Mouse (Mus musculus) urinary bladder, postnatal 36 days (tissue): ENCODE data around the gene Litaf.

Experiments used
- DNase-seq, 2 experiments: peaks; one replicate each; pipeline ENCODE4 v3.0.0; 2022; ENCODE audit warnings: low spot score in 2 of 2, mixed read lengths in 1 of 2

The Litaf gene

DNA sequence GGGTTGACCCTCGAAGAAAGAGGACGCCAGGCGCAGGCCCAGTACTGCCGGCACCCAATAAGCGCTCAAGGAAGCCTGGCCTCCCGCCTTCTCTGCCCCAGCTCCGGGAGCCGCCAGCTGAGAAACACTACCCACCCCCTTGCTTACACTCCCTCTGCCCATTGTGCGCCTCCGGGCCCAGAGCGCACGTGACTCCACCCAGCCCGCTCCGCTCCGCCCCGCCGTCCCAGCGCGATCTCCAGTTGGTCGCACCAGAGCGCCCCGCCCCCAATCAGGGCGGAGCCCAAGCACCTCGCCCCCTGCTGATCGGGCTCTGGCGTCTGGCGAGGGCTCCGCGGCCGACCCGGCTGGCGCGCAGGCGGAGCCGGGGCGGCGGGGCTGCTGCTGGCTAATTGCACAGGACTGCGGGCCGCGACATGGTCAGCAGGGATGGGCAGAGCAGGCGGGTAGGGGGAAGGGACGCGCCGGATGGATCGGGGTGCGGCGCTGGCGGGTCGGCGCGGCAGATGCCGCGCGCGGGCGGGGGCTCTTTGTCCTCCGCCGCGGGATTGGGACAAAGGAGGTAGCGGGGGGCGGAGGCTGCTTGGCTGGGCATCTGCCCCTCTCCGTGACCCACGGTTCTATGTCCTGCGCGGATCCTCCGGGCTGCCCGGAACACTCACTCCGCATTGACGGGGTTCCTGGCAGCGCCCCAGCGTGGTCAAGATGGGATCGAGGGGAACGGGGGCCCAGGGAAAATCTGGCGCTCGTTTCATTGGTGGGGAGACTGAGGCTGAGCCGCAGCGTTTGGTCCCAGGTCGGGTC, at the start of gene Litaf:
Gene Litaf (minus strand): TSS at position 129 of the 804 bp plus-strand sequence.
- peak; percentile 95 to 97 for DNase-seq

GRCm38 (mm10) chr16:11109198-11109740, 43.3 kb upstream of the Litaf start:
- DNase-seq = no peak

GRCm38 (mm10) chr16:11104905-11105304, 38.9 kb upstream of the Litaf start:
- DNase-seq = no peak

DNA sequence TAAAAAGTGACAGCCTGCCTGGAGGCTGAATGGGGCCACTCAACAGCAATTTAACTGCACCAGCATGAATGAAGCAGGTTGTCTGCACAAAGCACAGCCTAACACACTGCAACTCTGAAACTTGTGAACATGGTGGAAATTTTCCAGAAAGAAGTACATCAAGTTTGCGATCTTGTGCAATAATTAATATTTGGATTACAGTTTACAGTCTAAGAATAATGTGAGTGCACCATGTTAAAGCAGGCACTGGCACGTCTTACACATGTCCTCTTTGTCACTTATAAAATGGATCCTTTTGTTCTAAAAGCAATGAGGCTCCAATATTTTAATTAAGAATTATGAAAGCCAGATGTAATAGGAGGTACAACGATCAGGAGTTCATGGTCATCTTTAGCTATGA, 31.3 kb upstream of the Litaf start:
- DNase-seq = no peak

DNA sequence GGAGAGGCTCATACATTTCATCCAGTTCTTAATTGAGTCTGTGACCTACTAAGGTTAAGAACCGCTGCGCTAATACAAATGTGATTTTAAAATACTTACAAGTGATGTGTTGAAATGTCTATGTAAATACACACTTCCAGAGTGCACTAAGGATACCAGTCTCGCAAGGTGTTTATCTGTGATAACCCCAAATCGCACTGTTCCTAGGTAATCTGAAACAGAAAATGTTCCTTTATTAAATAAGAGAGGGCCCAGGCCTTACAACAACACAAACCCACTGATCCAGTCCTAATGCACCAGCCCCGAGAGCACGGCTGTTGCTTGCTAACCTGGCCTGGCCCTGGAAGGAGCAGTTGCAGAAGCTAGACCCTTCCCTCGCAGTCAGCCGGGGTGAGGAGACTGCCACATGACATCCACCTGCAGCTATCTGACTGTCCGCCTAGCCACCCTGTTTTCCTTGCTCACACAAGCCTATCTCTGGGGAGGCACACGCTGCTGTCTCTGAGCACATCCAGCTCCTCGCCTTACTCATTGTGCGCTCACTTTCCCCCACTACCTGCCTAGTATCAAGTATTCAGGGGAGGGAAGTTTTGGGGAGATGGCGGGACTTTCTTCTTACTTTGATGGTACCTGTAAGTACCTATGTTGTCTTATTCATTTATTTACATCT, 27.9 kb upstream of the Litaf start:
- no peak for DNase-seq

- DNase-seq = no peak
Observed at GRCm38 (mm10) chr16:11092523-11092922, 26.6 kb upstream of the Litaf start.

DNA sequence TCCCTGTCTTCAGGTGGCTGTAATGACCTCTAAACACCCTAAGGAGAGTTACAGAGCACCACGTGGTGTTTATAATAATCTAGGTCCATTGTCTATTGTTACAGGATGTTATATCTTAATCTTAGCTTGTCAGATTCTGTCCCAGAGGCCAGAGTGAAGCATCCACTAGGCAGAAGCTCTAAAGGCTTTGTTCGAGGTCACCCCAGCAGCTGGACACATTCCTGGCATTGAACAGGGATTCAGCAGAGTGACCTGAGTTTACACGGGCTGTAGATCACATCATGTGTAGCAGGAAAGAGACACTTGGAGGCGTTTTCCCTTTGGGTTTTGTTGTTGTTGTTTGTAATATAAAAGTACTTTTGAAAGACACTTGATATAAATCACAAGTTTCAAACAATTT, 26.1 kb upstream of the Litaf start:
- DNase-seq = no peak

GRCm38 (mm10) chr16:11090836-11091570, 25.0 kb upstream of the Litaf start:
- no peak for DNase-seq

- no peak for DNase-seq
Observed at GRCm38 (mm10) chr16:11086856-11087588, 21.1 kb upstream of the Litaf start.

- DNase-seq = no peak
Observed at GRCm38 (mm10) chr16:11086299-11086698, 20.3 kb upstream of the Litaf start.

- DNase-seq = no peak
Observed at GRCm38 (mm10) chr16:11084181-11084580, 18.2 kb upstream of the Litaf start.

GRCm38 (mm10) chr16:11078216-11078869, 12.4 kb upstream of the Litaf start:
- no peak for DNase-seq

DNA sequence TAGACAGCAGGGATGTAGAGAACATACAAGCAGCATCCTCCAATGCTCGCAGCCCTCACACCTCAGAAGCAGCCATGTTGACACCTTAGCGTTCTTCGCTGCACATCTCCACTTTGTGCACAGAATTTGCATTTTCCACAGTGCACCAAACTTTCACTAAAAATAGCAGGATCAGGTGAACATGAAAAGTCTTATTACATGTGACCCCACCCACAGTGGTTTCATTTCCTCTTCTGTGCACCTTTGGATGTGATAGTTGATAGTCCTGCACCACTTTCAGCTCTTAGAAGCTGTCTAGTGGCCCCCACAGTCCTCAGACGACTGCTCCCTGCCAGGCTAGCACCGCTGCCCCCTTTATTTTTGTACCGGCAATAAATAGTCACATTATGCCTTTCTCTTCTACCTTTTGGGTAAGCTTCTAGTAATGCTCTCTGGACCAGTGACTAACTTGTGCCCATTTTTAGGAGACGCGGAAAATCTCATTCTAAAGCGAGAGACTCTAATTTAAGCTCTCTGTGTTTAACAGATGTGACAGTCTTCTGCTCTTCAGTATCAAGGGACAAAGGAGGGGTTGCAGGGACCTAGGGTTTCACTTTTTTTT, 11.7 kb upstream of the Litaf start:
- DNase-seq = no peak

DNA sequence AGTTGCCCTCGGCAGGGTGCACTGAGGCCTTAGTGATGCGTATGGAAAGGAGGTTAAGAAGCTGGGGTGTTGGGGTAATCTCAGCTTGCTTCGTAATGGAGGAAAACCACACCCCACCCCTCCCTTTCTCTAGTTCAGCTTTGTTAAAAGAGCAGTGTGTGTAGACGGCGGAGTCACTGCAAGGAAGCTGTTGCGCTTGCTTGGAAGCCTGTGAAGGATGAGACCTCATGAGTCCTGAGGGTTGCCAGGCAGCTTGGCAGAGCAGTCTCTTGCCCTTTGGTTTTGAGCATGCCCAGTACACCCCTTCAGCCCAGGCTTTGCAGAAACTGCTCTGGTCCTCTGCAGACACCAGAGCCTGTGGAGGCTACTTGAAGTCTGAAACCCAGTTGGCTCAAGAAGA, 7.1 kb upstream of the Litaf start:
- no peak for DNase-seq

DNA sequence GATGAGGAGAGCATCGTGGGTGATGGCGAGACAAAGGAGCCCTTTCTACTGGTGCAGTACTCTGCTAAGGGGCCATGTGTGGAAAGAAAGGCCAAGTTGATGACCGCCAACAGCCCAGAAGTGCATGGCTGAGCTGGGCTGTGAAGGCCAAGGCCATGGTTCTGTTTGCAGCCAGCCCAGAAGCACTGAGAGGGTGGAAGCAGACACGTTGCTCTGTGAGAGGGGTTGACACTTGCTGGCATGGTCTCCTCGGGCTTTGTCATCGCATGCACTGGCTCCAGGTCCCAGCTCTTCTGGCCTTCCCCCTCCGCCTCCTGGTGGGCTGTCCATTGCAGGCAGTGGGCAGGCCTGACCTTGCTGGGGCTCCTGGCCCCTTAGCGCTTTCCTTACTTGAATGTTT, 6.5 kb upstream of the Litaf start:
- no peak for DNase-seq

DNA sequence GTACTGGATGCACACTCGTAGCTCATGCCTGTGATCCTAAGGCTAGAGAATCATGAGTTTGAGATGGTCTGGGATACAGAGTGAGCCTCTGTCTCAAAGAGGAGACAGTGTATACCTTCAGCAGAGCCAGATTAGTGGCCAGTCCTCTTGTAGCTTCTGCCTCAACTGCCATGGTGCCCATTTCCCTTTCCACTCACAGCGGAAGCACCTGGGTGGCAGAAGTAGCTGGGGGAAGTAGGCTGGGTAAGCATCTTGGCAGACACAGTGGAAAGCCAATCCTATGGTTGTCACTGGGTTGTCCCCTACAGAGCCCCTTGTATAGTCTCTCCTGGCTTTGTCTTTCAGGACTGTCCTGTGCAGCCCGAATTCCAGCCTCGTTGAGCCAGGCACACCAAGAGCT, 5.9 kb upstream of the Litaf start:
- DNase-seq = no peak

- DNase-seq = peak in 1 of 2 experiments; percentile 31
Observed at GRCm38 (mm10) chr16:11071176-11071575, 5.2 kb upstream of the Litaf start.

DNA sequence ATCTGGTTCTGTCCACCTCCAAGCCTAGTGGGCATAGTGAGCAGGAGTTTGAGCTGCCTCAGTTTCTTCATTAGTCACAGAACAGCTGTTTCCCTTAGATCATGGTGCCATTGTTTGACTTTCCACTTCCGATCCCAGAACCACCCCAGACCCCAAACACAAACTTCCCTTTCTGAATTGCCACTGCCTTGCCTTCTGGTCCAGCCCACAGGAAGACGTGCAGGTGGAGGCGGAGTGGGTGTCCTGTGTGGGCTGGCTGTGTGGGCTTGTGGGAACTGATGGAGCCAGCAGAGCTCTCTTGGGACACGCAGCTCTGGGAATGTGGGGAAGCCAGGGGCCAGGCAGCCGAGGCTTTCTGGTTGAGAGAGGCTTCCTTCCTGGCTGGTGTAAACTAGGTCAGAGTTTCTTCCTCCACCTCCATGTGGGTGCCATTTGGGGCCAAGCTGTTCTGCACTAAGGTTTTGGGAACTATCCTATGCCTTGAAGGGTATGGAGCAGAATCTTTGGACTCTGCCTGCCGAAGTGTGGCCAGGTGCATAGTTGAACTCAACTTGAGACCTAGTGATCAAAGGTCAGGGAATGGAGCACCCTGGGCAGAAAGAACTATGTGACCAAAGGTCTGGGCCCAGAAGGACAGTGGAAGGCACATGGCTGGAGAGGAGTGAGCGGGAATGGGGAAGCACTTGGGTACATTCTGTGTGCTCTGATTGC, 3.9 kb upstream of the Litaf start:
- DNase-seq = peak in 1 of 2 experiments; percentile 23

DNA sequence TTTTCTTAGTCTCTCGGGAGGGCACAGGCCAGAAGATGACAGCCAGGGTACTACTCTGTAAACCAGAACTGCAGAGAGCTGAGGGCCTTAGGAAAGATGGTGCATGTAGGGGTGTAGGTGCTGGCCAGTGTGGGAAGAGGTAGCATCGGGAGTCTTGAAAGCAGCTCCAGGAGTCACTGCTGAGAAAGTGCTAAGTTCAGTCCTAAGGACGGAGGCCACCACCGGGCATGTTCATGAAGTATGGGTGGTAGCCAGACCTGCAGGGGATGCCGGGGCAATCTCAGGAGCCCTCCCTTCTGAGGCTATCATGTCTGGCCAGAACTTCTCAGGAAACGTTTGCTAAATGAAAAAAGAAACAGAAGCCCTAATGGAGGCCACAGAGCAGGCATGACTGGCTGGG, 3.3 kb upstream of the Litaf start:
- no peak for DNase-seq

DNA sequence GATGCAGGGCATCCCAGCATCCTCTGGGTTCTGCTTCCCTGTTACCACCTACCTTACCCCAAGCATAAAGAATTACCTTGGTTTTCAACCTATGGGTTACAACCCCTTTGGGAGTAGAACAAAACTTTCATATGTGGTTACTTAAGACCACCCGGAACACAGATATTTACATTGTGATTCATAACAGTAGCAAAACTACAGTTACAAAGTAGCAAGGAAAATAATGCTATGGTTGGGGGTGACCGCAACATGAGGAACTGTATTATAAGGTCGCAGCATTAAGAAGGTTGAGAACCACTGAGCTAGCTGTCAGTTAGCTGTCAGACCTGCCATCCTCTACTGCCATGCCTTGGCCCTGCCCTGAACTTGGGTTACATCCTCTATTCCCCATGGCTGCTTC, 2.7 kb upstream of the Litaf start:
- DNase-seq = no peak
